ENCODE assay signal across 24 mouse cellular contexts in the genomic region with DNA sequence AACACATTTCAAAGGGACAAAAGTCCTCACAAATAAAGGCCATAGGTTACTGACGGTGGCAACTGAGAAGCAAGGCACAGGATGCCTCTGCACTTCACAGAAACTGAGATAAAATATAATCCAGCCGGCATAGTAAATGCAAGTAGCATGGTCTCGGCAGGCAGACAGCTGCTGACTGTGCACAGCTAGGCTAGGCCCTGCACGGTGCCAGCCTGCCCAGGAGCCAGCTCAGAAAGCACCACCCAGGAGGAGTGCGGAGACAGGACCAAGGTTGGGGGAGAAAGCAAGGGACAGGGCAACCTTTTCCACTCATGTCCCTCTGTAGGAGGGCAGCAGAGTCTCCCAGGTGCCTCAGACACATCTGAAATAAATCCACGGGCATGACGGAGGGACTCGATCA. TPM values are rescaled to one million over a fixed set of nuclear protein-coding genes. Genes with fewer than 3 reads are reported as not detected.
DNase-seq lines count a peak whose midpoint lies in the region; ATAC-seq lines count a peak whose summit lies in the region.
"Had no signal": no experiment of that assay in that cellular context is flagged by ENCODE, and none has a peak within 500 bp of the region (broad histone marks: within the 10 kb centered on the region; RNA-seq: fewer than 3 reads in every experiment).

No protein-coding gene starts in this region.

- H3K27me3 ChIP-seq in neural tube, embryonic 13.5 days: peaks cover 31% of the 10 kb centered on the region
- H3K27me3 ChIP-seq: embryonic facial prominence, embryonic 15.5 days; heart, embryonic 15.5 days; intestine, embryonic 15.5 days; kidney, embryonic 15.5 days; lung, embryonic 15.5 days had no signal

- peak; percentile 35; the same call in 1 of the 2 replicates for ATAC-seq in frontal cortex, adult (ENCODE audit: low TSS enrichment)
- no peak for ATAC-seq in neural tube, embryonic 13.5 days (ENCODE audit: low read depth)
- ATAC-seq: activated CD4-positive, CD25-positive, alpha-beta regulatory T cell, adult 4 months; intestine, embryonic 15.5 days had no signal

- 49% methylated on average over 8 of the region's 8 CpGs for WGBS in neural tube, embryonic 13.5 days

- H3K4me1 ChIP-seq in neural tube, embryonic 13.5 days (replicated peaks): peaks cover 73% of the 10 kb centered on the region

- H3K36me3 ChIP-seq in neural tube, embryonic 13.5 days: peaks cover 10% of the 10 kb centered on the region
- H3K36me3 ChIP-seq: embryonic facial prominence, embryonic 15.5 days; heart, embryonic 15.5 days; intestine, embryonic 15.5 days; lung, embryonic 15.5 days had no signal

- no peak overlapping the region for H3K27ac ChIP-seq in neural tube, embryonic 13.5 days (replicated peaks)
- H3K27ac ChIP-seq: embryonic facial prominence, embryonic 10.5 days; embryonic facial prominence, embryonic 15.5 days; heart, embryonic 15.5 days; hindbrain, embryonic 13.5 days; intestine, embryonic 15.5 days; kidney, embryonic 15.5 days; lung, embryonic 15.5 days; midbrain, embryonic 10.5 days had no signal

- peaks cover 10% of the 10 kb centered on the region; the same call in 1 of the 2 replicates for H3K9me3 ChIP-seq in neural tube, embryonic 13.5 days
- H3K9me3 ChIP-seq: embryonic facial prominence, embryonic 15.5 days; heart, embryonic 15.5 days; intestine, embryonic 15.5 days; lung, embryonic 15.5 days had no signal

- no peak overlapping the region for H3K4me2 ChIP-seq in neural tube, embryonic 13.5 days
- H3K4me2 ChIP-seq: embryonic facial prominence, embryonic 15.5 days; heart, embryonic 15.5 days; hindbrain, embryonic 13.5 days; intestine, embryonic 15.5 days; kidney, embryonic 15.5 days; lung, embryonic 15.5 days had no signal

- H3K4me3 ChIP-seq in neural tube, embryonic 13.5 days: no peak overlapping the region
- H3K4me3 ChIP-seq: embryonic facial prominence, embryonic 10.5 days; embryonic facial prominence, embryonic 15.5 days; heart, embryonic 15.5 days; hindbrain, embryonic 13.5 days; intestine, embryonic 15.5 days; kidney, embryonic 15.5 days; lung, embryonic 15.5 days; midbrain, embryonic 10.5 days had no signal

- no peak for DNase-seq in frontal cortex, postnatal 25 days (ENCODE audit: low spot score in 2 of 2)
- peak; percentile 22 for DNase-seq in kidney, adult 18-20 months
- no peak for DNase-seq in kidney, adult 8-10 months
- DNase-seq in neural tube, embryonic 10.5 days (ENCODE audit: extremely low spot score, low spot score): no peak
- DNase-seq in urinary bladder, postnatal 10 days (ENCODE audit: low spot score): no peak
- DNase-seq: adrenal gland, adult 2 months; B cell, adult 2 months; cerebellum, adult 2 months; cerebellum, postnatal 25 days; gastrocnemius, postnatal 14 days; right cerebral cortex, adult 18-20 months; spleen, adult 18-20 months; thymus, postnatal 14 days had no signal

- 0 out of 2 replicates have a peak overlapping the region, but pooled peaks have one; percentile 17 for H3K9ac ChIP-seq in neural tube, embryonic 13.5 days
- H3K9ac ChIP-seq: embryonic facial prominence, embryonic 15.5 days; heart, embryonic 15.5 days; hindbrain, embryonic 13.5 days; intestine, embryonic 15.5 days; kidney, embryonic 15.5 days; lung, embryonic 15.5 days had no signal

RNA-seq across cellular contexts. Expression of a gene that starts 44.0 kb away (rescaled TPM):
- 13.5 TPM in 2 replicates for polyA plus RNA-seq in neural tube, embryonic 13.5 days (2015; fragmentation: Nextera tagmentation; extraction: Ambion mirVana)
- polyA plus RNA-seq: activated CD4-positive, CD25-positive, alpha-beta regulatory T cell, adult 4 months had no signal
